Mouse (Mus musculus): ENCODE data around the gene Gm16253.
A peak's percentile ranks its signal among the peaks of the same experiment; 100 is the strongest.

The Gm16253 gene

DNA sequence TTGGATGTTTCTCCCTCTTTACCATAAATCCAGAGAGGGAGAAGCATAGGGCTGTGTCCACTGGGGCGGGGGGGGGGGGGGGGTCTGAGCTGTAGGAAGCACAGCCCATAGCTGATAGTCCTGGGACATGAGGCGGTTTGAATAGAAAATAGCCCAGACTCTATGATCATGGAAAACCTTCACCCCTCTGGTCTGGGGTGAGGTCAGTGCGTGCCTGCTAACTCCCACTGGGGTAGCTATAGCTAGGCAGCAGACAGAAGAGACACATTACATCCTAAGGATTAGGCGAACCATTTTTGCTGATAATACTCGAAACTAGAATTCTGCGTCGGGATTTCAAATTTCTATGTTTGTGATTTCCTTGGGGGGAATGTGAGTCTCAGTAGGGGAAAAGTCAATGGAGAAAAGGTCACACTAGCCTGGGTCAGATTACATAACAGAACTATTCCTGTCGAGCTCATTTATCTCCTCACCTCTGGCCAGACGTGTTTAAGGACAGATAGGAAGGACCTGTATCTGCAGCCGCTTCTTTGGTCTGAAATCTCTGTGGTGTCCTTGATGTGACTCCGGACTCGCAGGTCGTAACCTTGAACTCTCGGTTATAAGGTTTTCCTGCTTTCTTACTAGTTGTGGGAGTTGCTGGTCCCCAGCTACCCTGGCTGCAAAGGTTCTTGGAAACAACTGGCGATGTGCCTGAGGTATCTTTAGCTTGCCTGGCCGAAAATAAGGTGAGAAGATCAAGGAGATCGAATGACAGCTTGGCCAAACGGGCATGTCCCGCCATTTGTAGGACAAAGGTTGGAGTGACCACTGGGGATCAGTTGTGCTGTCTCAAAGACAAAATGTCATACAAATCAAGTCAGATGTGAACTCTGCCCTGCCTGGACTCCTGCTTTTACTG, 2.9 kb upstream of the Gm16253 start:
- DNase-seq (ENCODE audit: low spot score in 2 of 2), result no peak

DNA sequence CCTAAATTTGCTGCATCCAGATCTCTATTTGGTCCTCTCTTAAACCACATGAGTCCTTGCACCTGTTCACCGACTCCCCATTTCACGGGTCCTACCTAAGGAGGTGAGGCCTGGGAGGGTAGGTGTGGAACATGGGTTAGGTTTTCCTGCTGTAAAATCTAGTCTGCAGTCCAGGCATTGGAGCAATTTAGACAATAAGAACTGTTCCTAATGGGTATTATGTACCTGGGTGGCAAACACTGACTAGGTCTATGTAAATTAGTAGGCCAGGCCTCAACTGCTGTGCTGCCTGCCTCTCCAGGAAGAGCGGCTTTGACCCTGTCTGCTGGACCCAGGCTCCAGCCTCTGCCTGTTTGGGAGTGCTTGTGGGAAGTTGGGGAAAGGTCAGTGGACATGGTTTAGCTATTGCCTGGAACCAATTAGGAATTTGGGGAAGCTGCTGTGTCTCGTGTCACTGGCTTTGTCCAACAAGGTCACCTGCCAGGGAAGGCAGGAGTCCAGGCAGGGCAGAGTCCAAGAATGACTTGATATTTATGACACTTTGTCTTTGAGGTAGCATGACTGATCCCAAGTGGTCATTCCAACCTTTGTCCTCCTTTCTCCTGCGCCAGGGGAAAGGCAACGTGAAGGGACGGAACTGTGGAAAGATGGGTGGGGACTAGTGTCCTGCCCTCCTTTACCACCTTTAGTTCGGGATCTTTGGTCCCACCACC, 1.4 kb upstream of the Gm16253 start:
- DNase-seq (ENCODE audit: low spot score in 2 of 2), result no peak

DNA sequence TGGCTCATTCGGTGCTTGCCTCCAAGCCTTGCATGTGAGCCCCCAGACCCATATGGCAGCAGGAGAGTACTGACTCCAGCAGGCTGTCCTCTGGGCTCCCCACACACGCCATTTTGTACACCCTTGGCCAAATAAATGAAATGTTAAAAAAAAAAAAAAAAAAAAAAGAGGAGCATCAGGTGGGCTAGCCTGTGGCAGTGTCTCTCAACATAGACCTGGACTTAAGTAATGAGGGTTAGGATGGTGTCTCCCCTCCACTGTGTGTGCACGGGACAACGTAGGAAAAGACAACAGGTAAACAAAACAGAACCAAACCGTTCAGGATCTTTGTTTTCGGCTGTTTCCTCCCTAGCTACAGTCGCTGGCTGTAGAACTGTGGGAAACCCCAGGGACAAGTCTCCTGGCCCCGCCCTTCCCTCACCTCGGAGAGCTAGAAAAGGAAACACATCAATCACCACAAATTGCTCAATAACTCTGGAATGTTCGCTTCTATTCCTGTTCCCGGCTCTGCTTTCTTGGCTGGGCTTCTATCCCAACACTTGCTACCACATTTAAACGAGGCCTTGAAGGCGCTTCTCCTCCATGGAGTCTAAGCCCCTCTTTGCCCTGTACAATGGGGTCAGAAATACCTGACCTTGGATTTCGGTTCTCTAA, 652 bp upstream of the Gm16253 start:
- no peak for DNase-seq (ENCODE audit: low spot score in 2 of 2)

DNA sequence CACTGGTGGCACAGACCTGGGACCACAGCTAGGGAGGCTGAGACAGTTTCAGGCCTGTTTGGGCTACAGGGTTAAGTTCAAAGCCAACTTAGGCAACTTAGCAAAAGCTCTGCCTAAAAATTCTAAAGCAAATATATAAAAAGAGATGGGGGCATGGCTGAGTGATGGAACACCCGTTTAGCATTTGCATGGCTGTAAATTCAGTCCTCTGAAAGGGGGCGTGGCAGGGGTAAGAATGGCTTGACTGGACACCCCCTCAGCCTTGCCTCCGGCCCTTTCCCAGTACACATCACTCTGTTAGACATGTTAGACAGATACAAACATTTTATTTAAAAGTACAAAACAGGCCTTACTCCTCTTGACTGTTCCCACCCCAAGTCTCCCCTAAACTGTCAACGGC, 782 bp downstream of the Gm16253 start:
- no peak for DNase-seq (ENCODE audit: low spot score in 2 of 2)

DNA sequence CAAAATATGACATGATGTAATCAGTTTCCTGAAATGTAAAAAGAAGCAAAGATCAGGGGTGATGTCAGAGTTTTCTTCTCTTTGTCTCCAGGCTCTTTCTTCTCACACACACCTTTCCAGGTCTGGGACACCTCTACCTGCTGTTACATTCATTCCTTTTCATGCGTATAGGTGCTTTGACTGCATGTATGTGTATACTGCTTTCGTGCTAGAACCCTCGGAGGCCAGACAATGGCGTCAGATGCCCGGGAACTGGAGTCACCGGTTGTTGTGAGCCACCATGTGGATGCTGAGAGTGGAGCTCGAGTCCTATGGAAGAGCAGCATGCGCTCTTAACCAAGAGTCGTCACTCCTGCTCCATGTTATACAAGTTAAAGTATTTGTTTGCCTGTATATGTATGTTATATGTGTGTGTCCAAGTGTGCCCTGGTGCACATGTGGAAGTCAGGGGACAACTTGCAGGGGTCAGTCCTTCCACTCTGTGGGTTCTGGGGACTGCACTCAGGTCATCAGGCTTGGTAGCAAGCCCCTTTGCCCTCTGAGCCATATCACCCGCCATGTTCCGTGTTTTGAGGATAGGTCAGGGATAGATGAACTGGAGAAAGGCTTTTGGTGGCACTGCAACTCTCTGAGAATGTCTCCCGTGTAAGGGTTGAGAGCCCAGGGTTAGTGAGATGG, 1.9 kb downstream of the Gm16253 start:
- no peak for DNase-seq (ENCODE audit: low spot score in 2 of 2)

DNA sequence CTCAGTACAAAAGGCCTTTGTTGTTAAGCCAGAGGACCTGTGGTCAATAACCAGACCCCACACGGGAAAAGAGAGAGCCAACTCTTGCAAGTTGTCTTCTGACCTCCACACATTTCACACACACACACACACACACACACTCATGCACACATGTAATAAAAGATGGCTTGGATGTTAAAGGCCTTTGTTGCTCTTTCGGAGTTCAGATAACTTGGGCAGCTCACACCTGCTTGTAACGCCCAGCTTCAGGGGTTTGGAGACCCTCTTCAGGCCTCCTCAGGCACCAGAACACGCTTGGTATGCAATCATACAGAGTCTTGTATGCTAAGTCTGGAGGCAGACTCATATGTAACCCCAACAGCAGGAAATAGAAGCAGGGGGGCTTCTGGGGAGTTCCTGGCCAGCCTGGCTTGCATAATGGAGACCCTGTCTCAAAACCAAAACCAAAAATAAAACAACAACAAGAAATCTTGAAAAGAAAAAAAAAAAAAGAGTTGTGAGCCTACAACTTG, 2.5 kb downstream of the Gm16253 start:
- DNase-seq (ENCODE audit: low spot score in 2 of 2), result no peak

DNA sequence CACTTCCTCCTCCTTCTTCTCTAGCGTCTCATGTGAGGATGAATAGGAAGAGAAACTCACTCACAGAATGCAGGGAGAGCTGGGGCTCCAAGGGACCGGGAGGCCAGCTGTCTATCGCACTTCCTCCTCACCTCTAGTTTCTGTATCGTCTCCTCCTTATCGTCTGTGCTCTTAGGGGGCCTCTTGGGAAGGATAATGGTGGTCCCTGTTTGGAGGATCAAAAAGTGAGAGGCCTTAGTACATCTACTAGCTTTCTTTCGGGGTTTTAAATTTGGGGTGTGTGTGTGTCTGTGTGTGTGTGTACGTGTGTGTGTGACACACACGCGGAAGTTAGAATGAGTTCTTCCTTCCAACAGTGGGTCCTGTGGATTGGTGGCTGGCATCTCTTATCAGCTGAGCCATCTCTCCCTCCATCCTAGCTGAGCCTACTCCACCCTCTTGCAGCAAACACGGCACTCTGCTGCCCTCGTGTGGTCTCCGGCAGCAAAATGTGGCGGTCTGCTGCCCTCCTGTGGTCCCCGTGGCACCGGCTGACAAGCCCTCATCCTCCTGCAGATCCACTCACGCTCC, 3.2 kb downstream of the Gm16253 start:
- DNase-seq (ENCODE audit: low spot score in 2 of 2), result peak; percentile 82 to 95

DNA sequence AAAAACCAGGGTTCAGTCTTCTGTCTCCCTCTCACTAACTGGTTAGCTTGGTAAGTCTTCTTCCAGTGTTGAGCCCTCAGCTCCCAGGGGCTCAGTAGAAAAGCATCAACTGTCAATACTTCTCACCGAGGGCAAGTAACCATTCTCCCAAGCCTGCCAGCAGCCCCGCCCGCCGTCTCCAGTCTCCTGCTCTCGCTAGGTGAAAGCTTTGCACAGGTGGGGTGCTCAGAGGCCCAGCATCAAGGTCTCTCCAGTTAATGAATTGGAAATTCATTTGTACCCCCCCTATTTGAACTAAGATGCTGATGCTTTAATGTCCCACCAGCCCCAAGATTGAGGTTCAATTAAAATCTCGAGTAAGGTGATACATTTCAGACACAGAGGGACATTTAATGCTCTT, 4.4 kb downstream of the Gm16253 start:
- DNase-seq (ENCODE audit: low spot score in 2 of 2), result no peak

DNA sequence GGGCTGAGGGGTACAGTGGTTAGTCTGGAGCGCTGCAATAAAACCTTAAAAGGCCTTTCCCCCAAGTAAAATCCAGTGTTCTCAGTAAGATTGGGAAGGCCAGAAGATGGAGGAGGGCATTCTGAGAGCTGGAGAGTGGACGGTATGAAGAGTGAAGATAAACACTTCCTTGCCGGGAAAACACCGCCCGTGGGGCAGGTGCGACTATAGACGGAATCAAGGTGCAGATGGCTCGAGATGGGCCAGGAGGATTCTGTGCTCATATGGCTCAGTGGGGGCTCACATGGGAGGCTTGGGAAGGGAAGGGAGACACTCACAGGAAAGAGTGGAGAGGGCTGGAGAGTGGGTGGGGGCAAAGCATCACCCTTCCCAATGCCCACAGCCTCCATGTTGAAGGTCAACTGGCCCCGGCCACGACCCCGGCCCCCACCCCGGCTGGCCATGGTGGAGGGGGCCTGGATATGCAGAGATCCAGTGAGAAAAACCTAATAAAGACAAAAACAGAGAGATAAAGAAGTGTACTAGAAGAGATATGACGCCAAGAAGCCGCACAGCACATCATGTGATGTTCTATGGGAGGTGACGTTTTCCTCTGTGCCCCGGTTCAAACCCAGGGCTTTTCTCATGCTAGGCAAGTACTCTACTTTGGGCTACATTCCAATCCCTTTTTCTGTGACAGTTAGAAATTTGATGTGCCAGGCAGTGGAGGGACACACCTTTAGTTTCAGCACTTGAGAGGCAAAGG, 5.2 kb downstream of the Gm16253 start:
- no peak for DNase-seq (ENCODE audit: low spot score in 2 of 2)

DNA sequence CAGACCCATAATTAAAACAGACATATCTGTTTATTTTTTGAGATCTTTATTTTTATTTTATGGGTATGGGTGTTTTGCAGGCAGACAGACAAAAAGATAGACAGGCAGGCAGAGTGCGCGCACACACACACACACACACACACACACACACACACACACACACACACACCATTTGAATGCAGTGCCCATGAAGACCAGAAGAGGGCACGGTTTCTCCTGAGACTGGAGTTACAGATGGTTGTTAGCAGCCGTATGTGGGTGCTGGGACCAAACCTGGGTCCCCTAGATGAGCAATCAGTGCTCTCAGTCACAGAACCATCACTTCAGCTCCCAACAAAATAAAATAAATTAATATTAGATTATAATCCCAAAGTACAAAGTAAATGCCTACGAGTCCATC, 6.6 kb downstream of the Gm16253 start:
- no peak for DNase-seq (ENCODE audit: low spot score in 2 of 2)

DNA sequence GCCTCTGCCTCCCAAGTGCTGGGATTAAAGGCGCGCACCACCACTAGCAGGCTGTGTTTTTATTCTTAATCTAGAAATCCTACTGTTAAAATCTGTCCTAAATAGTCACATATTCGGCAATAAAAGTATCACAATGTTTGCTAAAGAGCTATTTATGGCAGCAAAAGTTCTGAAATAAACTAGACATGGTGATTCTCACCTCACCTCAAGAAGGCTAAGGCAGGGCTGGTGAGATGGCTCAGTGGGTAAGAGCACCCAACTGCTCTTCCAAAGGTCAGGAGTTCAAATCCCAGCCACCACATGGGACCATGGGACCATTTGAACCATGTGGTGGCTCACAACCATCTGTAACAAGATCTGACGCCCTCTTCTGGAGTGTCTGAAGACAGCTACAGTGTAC, 13.9 kb downstream of the Gm16253 start:
- DNase-seq (ENCODE audit: low spot score in 2 of 2), result no peak

DNA sequence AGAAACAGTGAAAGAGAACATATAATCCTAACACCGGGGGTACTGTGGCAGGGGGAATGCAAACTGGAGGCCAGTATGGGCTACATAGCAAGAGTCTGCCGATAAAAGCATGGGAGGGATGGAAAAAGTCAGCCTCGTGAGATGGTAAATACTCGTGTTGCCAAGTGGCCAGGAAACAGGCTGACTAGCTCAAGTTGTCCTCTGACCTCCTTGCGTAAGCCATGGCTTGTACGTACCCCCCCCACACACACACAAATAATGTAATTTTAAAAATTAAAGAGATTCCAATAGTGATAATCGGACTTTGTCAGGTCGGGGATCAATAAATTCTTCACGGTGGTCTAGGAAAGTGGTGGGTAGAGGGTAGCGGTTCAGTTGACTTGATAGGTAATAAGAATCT, 16.6 kb downstream of the Gm16253 start:
- no peak for DNase-seq (ENCODE audit: low spot score in 2 of 2)

DNA sequence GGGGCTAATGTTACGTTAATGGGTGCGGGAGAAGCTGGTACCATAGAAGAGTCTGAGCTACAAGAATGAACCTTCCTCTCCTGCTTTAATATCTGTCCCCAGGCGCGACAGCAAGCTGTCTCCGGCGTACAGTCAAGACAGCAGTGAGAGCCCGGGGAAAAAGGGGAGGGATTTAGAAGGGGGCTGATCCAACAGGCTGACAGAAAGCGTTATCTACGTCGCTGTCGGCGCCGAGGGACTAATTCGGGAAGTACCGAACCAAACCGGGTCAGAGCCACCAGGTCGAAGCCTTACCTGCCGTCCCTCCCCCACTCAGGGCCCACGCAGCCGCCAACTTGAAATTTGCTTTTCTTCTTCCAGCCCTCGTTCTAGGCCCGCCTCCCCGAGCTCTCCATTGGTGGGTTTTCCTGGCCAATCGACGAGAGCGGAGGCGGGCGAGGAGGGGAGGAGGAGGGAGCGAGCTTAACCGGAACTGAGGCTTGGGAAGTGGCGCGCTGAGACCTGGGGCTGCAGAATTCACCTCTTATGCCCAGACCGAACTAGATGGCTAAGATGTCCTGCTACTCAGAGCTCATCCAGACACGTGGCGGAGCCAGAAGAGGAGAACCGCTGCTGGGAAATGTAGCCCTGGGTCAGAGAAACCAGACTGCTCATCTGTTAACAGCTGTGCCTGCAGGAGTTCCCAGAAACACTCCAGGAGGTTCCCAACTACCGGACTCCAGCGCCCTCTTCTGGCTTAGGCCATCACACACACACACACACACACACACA, 17.2 kb downstream of the Gm16253 start, which contains the start of gene Polr3gl:
TSS of gene Polr3gl (minus strand) at position 392 of the 771 bp plus-strand sequence.
- peak; percentile 87 to 95 for DNase-seq (ENCODE audit: low spot score in 2 of 2)

DNA sequence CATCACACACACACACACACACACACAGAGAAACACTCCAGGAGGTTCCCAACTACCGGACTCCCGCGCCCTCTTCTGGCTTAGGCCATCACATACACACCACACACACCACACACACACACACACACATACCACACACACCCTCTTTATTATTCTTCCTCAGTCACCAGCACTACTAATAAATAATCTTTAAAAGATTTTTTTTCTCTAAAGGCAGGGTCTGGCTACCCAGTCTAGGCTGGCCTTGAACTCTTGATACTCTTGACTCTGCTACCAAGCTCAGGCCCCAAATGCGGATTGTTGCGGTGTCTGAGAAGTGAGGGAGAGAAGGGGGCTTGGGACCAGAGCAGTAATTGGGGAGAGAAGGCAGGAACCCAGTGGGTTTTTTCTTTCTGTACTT, 18.1 kb downstream of the Gm16253 start:
- no peak for DNase-seq (ENCODE audit: low spot score in 2 of 2)

DNA sequence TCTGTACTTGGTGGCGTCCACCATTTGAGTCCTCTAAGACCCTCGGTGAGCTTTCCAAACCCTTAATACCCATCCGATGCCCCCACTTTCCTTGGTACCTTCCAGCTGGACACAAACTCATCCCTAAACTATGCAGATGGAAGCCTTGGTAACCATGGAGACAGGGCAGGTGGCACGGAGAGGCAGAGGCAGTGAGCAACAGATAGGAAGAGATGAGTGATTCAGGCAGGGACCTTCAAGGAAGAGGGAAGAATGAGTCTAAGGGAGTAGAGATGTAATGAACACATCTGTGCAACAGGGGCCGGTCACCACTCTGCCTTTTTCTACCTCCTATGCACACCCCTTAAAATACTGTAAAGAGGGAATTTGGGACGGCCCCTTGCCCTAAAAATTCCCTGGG, 18.9 kb downstream of the Gm16253 start:
- DNase-seq (ENCODE audit: low spot score in 2 of 2), result peak in 1 of 2 experiments; percentile 63

DNA sequence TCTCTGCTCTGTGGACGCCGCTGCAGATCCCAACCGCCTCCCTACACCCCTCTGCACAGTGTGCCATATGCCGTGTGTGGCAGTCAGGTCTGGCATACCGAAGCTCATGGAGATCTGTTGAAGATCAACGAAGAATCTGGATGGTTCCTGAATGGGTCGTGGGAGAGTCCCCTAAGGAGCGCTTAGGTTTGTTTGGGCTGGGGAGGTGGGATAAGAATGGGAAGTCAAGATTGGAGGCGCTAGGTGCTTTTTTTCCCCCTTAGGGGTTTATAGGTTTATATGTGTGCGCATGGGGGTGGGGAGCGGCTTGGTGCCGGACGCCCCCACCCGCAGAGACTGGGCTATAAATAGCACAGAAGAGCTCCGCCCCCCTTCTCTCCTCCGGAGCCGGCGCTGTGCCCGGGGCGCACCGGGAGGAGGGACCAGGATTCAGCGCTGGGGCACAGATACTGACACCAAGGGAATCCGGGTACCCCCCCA, 19.5 kb downstream of the Gm16253 start, which contains the start of gene Ankrd34a:
TSS of gene Ankrd34a (plus strand) at position 409 of the 480 bp plus-strand sequence.
- DNase-seq (ENCODE audit: low spot score in 2 of 2), result peak in 1 of 2 experiments; percentile 82

DNA sequence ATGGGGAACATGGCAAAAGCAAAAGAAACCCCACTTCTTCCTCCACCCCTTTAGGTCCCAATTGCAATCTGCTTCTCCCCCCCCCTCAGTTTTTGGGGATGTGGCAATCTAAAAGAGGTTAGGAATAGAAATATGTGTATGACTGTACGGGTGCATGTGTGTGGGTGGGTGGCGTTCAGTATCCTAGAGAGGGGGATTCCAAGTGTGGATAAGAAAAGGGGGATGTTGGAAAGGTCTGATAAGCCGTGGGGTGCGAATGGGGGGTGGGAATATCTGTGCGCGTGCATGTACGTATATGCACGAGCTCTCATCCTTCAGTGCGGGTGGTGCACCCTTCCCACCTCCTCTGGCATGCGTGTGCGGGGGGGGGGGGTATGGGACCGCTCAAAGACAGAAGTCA, 20.1 kb downstream of the Gm16253 start:
- no peak for DNase-seq (ENCODE audit: low spot score in 2 of 2)

DNA sequence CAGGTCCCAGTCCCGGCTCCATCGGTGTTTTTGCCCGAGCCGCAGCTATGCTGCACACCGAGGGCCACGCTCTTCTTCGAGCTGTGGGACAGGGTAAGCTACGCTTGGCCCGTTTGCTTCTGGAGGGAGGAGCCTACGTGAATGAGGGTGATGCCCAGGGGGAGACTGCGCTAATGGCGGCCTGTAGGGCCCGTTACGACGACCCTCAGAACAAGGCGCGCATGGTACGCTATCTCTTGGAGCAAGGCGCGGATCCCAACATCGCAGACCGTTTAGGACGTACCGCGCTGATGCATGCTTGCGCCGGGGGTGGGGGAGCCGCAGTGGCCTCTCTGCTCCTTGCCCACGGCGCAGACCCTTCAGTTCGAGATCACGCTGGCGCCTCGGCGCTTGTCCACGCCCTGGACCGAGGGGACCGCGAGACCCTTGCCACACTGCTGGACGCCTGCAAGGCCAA, 20.7 kb downstream of the Gm16253 start:
- no peak for DNase-seq (ENCODE audit: low spot score in 2 of 2)
